Mouse (Mus musculus): ENCODE results near the gene Calcrl. TPM values are rescaled to one million over a fixed set of nuclear protein-coding genes. Genes with fewer than 3 reads are reported as not detected.

The Calcrl gene
- 20.1 and 23.0 TPM in 2 replicates for polyA plus RNA-seq (2015; fragmentation: Nextera tagmentation; extraction: Ambion mirVana)

- DNase-seq (ENCODE audit: low spot score): peak; percentile 87
Observed at GRCm38 (mm10) chr2:84425138-84425537, at the start of gene Calcrl. Gene Calcrl (minus strand): TSS chr2:84425411.

- no peak for DNase-seq (ENCODE audit: low spot score)
Observed at GRCm38 (mm10) chr2:84474651-84475050, 49.4 kb upstream of the Calcrl start.

- no peak for DNase-seq (ENCODE audit: low spot score)
Observed at GRCm38 (mm10) chr2:84473941-84474530, 48.8 kb upstream of the Calcrl start.

GRCm38 (mm10) chr2:84467391-84467790 lies 42.2 kb upstream of the Calcrl start:
- no peak for DNase-seq (ENCODE audit: low spot score)

- no peak for DNase-seq (ENCODE audit: low spot score)
Observed at GRCm38 (mm10) chr2:84464956-84465355, 39.7 kb upstream of the Calcrl start.

GRCm38 (mm10) chr2:84462411-84462810 lies 37.2 kb upstream of the Calcrl start:
- no peak for DNase-seq (ENCODE audit: low spot score)

- DNase-seq (ENCODE audit: low spot score): no peak
Observed at GRCm38 (mm10) chr2:84459651-84460177, 34.5 kb upstream of the Calcrl start.

- DNase-seq (ENCODE audit: low spot score): no peak
Observed at GRCm38 (mm10) chr2:84457221-84457620, 32.0 kb upstream of the Calcrl start.

GRCm38 (mm10) chr2:84455236-84455799 lies 30.1 kb upstream of the Calcrl start:
- DNase-seq (ENCODE audit: low spot score): peak; percentile 80

GRCm38 (mm10) chr2:84454551-84455235 lies 29.5 kb upstream of the Calcrl start:
- DNase-seq (ENCODE audit: low spot score): no peak

- DNase-seq (ENCODE audit: low spot score): peak; percentile 67
Observed at GRCm38 (mm10) chr2:84454051-84454450, 28.8 kb upstream of the Calcrl start.

GRCm38 (mm10) chr2:84445499-84445898 lies 20.3 kb upstream of the Calcrl start:
- no peak for DNase-seq (ENCODE audit: low spot score)

GRCm38 (mm10) chr2:84441940-84442339 lies 16.7 kb upstream of the Calcrl start:
- DNase-seq (ENCODE audit: low spot score): no peak

- peak; percentile 84 for DNase-seq (ENCODE audit: low spot score)
Observed at GRCm38 (mm10) chr2:84429724-84430123, 4.5 kb upstream of the Calcrl start.

- no peak for DNase-seq (ENCODE audit: low spot score)
Observed at GRCm38 (mm10) chr2:84428836-84429235, 3.6 kb upstream of the Calcrl start.

- DNase-seq (ENCODE audit: low spot score): no peak
Observed at GRCm38 (mm10) chr2:84426531-84426930, 1.3 kb upstream of the Calcrl start.

GRCm38 (mm10) chr2:84416501-84416900 lies 8.7 kb downstream of the Calcrl start:
- no peak for DNase-seq (ENCODE audit: low spot score)

- no peak for DNase-seq (ENCODE audit: low spot score)
Observed at GRCm38 (mm10) chr2:84409796-84410592, 15.2 kb downstream of the Calcrl start.

- DNase-seq (ENCODE audit: low spot score): no peak
Observed at GRCm38 (mm10) chr2:84404834-84405233, 20.4 kb downstream of the Calcrl start.

GRCm38 (mm10) chr2:84402713-84403112 lies 22.5 kb downstream of the Calcrl start:
- DNase-seq (ENCODE audit: low spot score): no peak

- no peak for DNase-seq (ENCODE audit: low spot score)
Observed at GRCm38 (mm10) chr2:84396557-84396956, 28.7 kb downstream of the Calcrl start.

GRCm38 (mm10) chr2:84393236-84393635 lies 32.0 kb downstream of the Calcrl start:
- DNase-seq (ENCODE audit: low spot score): no peak

All from thymus, postnatal 0 days (tissue).